Mouse (Mus musculus): ENCODE results near the gene Ppfibp2. TPM values are rescaled to one million over a fixed set of nuclear protein-coding genes. Genes with fewer than 3 reads are reported as not detected.

Gene Ppfibp2
- polyA plus RNA-seq (2012; fragmentation: generic; extraction: Trizol), result 0.60 TPM

DNA sequence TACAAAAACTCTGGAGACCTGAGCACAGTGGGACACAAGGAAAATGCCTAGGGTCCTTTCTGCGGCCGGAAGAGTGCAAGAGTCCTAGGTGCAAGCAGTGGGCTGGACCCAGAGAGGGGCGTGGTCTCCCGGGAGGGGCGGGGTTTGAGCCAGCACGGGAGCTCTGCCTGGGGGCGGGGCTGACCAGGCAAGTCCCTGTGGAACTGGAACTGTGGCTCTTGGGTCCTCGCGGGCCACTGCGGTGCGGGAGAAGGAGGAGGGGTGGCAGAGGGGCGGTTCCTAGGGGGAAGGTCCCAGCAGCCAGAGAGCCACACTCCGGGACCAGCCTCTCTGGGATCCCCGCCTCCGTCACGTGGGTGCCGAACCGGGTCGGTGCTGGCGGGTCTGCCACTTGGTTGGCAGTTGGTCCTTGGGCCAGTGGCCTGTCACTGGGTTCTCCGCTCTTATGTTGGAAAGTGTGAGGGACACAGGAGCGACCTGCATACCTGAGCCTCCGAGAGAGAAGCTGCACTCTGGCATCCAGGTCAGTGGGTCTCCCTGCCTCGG lies at the start of gene Ppfibp2:
Gene Ppfibp2, plus strand, starts transcription at position 351 of the 546 bp plus-strand sequence.
- Histone ChIP-seq H3K36me3 (ENCODE audit: control insufficient read depth, insufficient read depth) (no peaks in the 10 kb centered on the region), H3K4me2 (ENCODE audit: low read depth) (no peak within 1 kb of the TSS), H3ac (ENCODE audit: control insufficient read depth, insufficient read length) (no peak within 1 kb of the TSS), H3K27me3 (ENCODE audit: control insufficient read depth, insufficient read depth, insufficient read length) (no peaks in the 10 kb centered on the region), H3K4me3 (no peak within 1 kb of the TSS), H3K79me2 (ENCODE audit: control insufficient read depth, insufficient read depth) (no peaks in the 10 kb centered on the region)
- TF ChIP-seq MYOG (IDR thresholded peaks at IDR 0.05; ENCODE audit: control insufficient read depth in 1 of 3, insufficient read depth in 1 of 3, insufficient read length in 2 of 3, low read depth in 2 of 3), result no peak
- no peak for TF ChIP-seq MYOD1 (IDR thresholded peaks at IDR 0.05; ENCODE audit: control insufficient read depth in 1 of 3, insufficient read length in 2 of 3, low read depth in 2 of 3)
- no peak for TF ChIP-seq MAX (IDR thresholded peaks at IDR 0.05; ENCODE audit: low read depth)
- no peak for TF ChIP-seq CEBPB (IDR thresholded peaks at IDR 0.05; ENCODE audit: insufficient read depth, poor library complexity, severe bottlenecking)
- TF ChIP-seq USF1 (IDR thresholded peaks at IDR 0.05; ENCODE audit: low read depth), result no peak

DNA sequence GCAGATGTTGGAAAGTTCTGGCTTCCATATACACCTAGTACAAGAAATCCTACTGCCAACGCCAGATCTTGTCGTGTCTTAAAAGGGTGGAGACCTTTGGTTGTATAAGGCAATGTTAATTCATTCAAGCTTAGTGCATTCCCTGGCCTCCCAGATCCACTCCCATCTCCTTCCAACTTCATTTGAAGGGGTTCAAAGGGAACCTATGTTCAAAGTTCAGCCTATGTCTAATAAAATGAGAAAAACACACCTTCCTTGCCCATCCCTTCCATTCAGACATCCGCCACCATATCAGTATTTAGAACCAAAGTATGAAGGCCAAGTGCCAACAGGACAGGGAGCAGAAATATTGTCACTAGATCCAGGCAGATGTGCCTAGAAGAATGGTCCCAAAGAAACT lies 47.1 kb upstream of the Ppfibp2 start:
- Histone ChIP-seq H3ac (ENCODE audit: control insufficient read depth, insufficient read length) (no peak overlapping the region), H3K27me3 (ENCODE audit: control insufficient read depth, insufficient read depth, insufficient read length) (no peaks in the 10 kb centered on the region), H3K4me3 (no peak overlapping the region), H3K79me2 (ENCODE audit: control insufficient read depth, insufficient read depth) (no peaks in the 10 kb centered on the region), H3K4me2 (ENCODE audit: low read depth) (no peak overlapping the region), H3K36me3 (ENCODE audit: control insufficient read depth, insufficient read depth) (no peaks in the 10 kb centered on the region)
- TF ChIP-seq MYOG (IDR thresholded peaks at IDR 0.05; ENCODE audit: control insufficient read depth in 1 of 3, insufficient read depth in 1 of 3, insufficient read length in 2 of 3, low read depth in 2 of 3) (no peak), E2F4 (IDR thresholded peaks at IDR 0.05; ENCODE audit: insufficient read depth) (no peak), SRF (IDR thresholded peaks at IDR 0.05; ENCODE audit: control insufficient read depth, insufficient read length, low read depth) (no peak), USF1 (IDR thresholded peaks at IDR 0.05; ENCODE audit: low read depth) (no peak), POLR2A (IDR thresholded peaks at IDR 0.05; ENCODE audit: insufficient read length, low read depth) (no peak), TCF12 (IDR thresholded peaks at IDR 0.05; ENCODE audit: insufficient read depth, poor library complexity, severe bottlenecking) (no peak), TCF3 (IDR thresholded peaks at IDR 0.05; ENCODE audit: insufficient read length, low read depth) (no peak), MYOD1 (IDR thresholded peaks at IDR 0.05; ENCODE audit: control insufficient read depth in 1 of 3, insufficient read length in 2 of 3, low read depth in 2 of 3) (no peak), MAX (IDR thresholded peaks at IDR 0.05; ENCODE audit: low read depth) (no peak), POLR2AphosphoS2 (IDR thresholded peaks at IDR 0.05; ENCODE audit: insufficient read length, low read depth) (no peak), CEBPB (IDR thresholded peaks at IDR 0.05; ENCODE audit: insufficient read depth, poor library complexity, severe bottlenecking) (no peak), REST (IDR thresholded peaks at IDR 0.05; ENCODE audit: insufficient read depth, insufficient read length) (no peak)

DNA sequence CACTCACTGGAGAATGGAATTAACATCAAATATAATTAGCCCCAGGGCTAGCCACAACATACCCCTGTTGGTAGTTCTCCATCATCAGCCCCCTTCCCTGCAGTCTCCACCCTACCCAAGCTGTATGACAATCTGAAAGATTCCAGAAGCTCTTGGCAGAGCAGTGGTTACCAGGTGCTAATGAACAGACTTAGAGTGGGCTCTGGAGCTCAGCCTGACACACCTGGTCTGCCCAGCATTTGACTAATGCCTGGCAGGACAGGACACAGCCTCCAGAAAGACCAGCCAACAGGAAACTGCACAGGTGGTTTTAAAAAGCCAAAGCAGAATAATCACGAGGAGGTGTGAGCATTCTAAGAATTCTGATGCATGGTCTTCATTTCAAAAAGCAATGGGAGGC lies 41.5 kb upstream of the Ppfibp2 start:
- Histone ChIP-seq H3ac (ENCODE audit: control insufficient read depth, insufficient read length) (no peak overlapping the region), H3K4me3 (no peak overlapping the region), H3K36me3 (ENCODE audit: control insufficient read depth, insufficient read depth) (no peaks in the 10 kb centered on the region), H3K27me3 (ENCODE audit: control insufficient read depth, insufficient read depth, insufficient read length) (no peaks in the 10 kb centered on the region), H3K4me2 (ENCODE audit: low read depth) (no peak overlapping the region), H3K79me2 (ENCODE audit: control insufficient read depth, insufficient read depth) (no peaks in the 10 kb centered on the region)
- TF ChIP-seq SRF (IDR thresholded peaks at IDR 0.05; ENCODE audit: control insufficient read depth, insufficient read length, low read depth) (no peak), POLR2A (IDR thresholded peaks at IDR 0.05; ENCODE audit: insufficient read length, low read depth) (no peak), TCF12 (IDR thresholded peaks at IDR 0.05; ENCODE audit: insufficient read depth, poor library complexity, severe bottlenecking) (no peak), CEBPB (IDR thresholded peaks at IDR 0.05; ENCODE audit: insufficient read depth, poor library complexity, severe bottlenecking) (no peak), REST (IDR thresholded peaks at IDR 0.05; ENCODE audit: insufficient read depth, insufficient read length) (no peak), MYOG (IDR thresholded peaks at IDR 0.05; ENCODE audit: control insufficient read depth in 1 of 3, insufficient read depth in 1 of 3, insufficient read length in 2 of 3, low read depth in 2 of 3) (no peak), E2F4 (IDR thresholded peaks at IDR 0.05; ENCODE audit: insufficient read depth) (no peak), MYOD1 (IDR thresholded peaks at IDR 0.05; ENCODE audit: control insufficient read depth in 1 of 3, insufficient read length in 2 of 3, low read depth in 2 of 3) (no peak), USF1 (IDR thresholded peaks at IDR 0.05; ENCODE audit: low read depth) (no peak), POLR2AphosphoS2 (IDR thresholded peaks at IDR 0.05; ENCODE audit: insufficient read length, low read depth) (no peak), TCF3 (IDR thresholded peaks at IDR 0.05; ENCODE audit: insufficient read length, low read depth) (no peak), MAX (IDR thresholded peaks at IDR 0.05; ENCODE audit: low read depth) (no peak)

DNA sequence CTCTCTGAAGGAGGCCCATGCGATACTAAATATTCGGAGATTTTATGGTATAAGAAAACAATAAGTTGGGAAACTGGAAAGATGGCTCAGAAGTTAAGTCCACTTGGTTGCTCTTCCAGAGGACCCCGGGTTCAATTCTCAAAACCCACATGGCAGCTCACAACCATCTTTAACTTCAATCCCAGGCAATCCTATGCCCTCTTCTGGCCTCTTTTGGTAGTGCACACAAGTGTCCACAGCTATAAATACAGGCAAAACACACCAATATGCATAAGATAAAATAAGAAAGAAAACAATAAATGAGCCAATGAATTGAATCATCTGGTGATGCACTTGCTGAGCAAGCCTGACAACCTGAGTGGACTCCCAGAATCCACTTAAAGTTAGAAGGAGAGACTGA lies 39.1 kb upstream of the Ppfibp2 start:
- H3ac ChIP-seq (ENCODE audit: control insufficient read depth, insufficient read length), result no peak overlapping the region
- no peaks in the 10 kb centered on the region for H3K36me3 ChIP-seq (ENCODE audit: control insufficient read depth, insufficient read depth)
- H3K4me3 ChIP-seq, result no peak overlapping the region
- H3K79me2 ChIP-seq (ENCODE audit: control insufficient read depth, insufficient read depth), result no peaks in the 10 kb centered on the region
- H3K27me3 ChIP-seq (ENCODE audit: control insufficient read depth, insufficient read depth, insufficient read length), result no peaks in the 10 kb centered on the region
- H3K4me2 ChIP-seq (ENCODE audit: low read depth), result no peak overlapping the region
- TF ChIP-seq SRF (IDR thresholded peaks at IDR 0.05; ENCODE audit: control insufficient read depth, insufficient read length, low read depth), result no peak
- no peak for TF ChIP-seq E2F4 (IDR thresholded peaks at IDR 0.05; ENCODE audit: insufficient read depth)
- TF ChIP-seq TCF12 (IDR thresholded peaks at IDR 0.05; ENCODE audit: insufficient read depth, poor library complexity, severe bottlenecking), result no peak
- no peak for TF ChIP-seq MAX (IDR thresholded peaks at IDR 0.05; ENCODE audit: low read depth)
- no peak for TF ChIP-seq REST (IDR thresholded peaks at IDR 0.05; ENCODE audit: insufficient read depth, insufficient read length)
- TF ChIP-seq CEBPB (IDR thresholded peaks at IDR 0.05; ENCODE audit: insufficient read depth, poor library complexity, severe bottlenecking), result no peak
- no peak for TF ChIP-seq MYOD1 (IDR thresholded peaks at IDR 0.05; ENCODE audit: control insufficient read depth in 1 of 3, insufficient read length in 2 of 3, low read depth in 2 of 3)
- no peak for TF ChIP-seq USF1 (IDR thresholded peaks at IDR 0.05; ENCODE audit: low read depth)
- no peak for TF ChIP-seq TCF3 (IDR thresholded peaks at IDR 0.05; ENCODE audit: insufficient read length, low read depth)

DNA sequence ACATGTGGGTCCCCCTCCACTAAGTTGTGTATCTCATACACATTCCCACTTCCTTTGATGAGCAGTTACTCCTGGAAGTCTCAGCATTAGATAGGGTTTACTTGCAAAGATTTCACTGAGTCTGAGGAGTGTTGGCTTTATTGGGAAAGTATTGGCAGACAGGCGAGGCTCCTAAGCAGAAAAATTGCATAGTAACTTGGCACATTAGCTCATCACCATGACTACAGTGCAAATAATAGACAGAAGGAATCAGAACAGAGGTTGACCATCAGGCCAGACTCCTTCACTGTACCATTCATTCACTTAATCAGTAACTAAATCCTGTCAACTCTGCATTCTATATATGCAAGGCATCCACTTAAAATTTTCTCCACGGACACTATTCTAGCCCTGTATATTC lies 34.3 kb upstream of the Ppfibp2 start:
- no peaks in the 10 kb centered on the region for H3K79me2 ChIP-seq (ENCODE audit: control insufficient read depth, insufficient read depth)
- H3K36me3 ChIP-seq (ENCODE audit: control insufficient read depth, insufficient read depth), result no peaks in the 10 kb centered on the region
- H3K27me3 ChIP-seq (ENCODE audit: control insufficient read depth, insufficient read depth, insufficient read length), result no peaks in the 10 kb centered on the region
- no peak for TF ChIP-seq SRF (IDR thresholded peaks at IDR 0.05; ENCODE audit: control insufficient read depth, insufficient read length, low read depth)
- no peak for TF ChIP-seq USF1 (IDR thresholded peaks at IDR 0.05; ENCODE audit: low read depth)
- TF ChIP-seq MYOG (IDR thresholded peaks at IDR 0.05; ENCODE audit: control insufficient read depth in 1 of 3, insufficient read depth in 1 of 3, insufficient read length in 2 of 3, low read depth in 2 of 3), result no peak
- no peak for TF ChIP-seq E2F4 (IDR thresholded peaks at IDR 0.05; ENCODE audit: insufficient read depth)
- no peak for TF ChIP-seq TCF12 (IDR thresholded peaks at IDR 0.05; ENCODE audit: insufficient read depth, poor library complexity, severe bottlenecking)
- TF ChIP-seq MYOD1 (IDR thresholded peaks at IDR 0.05; ENCODE audit: control insufficient read depth in 1 of 3, insufficient read length in 2 of 3, low read depth in 2 of 3), result no peak
- TF ChIP-seq CEBPB (IDR thresholded peaks at IDR 0.05; ENCODE audit: insufficient read depth, poor library complexity, severe bottlenecking), result no peak
- no peak for TF ChIP-seq REST (IDR thresholded peaks at IDR 0.05; ENCODE audit: insufficient read depth, insufficient read length)
- no peak for TF ChIP-seq POLR2A (IDR thresholded peaks at IDR 0.05; ENCODE audit: insufficient read length, low read depth)
- no peak for TF ChIP-seq POLR2AphosphoS2 (IDR thresholded peaks at IDR 0.05; ENCODE audit: insufficient read length, low read depth)
- TF ChIP-seq TCF3 (IDR thresholded peaks at IDR 0.05; ENCODE audit: insufficient read length, low read depth), result no peak
- TF ChIP-seq MAX (IDR thresholded peaks at IDR 0.05; ENCODE audit: low read depth), result no peak
- H3K4me3 ChIP-seq, result no peak overlapping the region
- no peak overlapping the region for H3K4me2 ChIP-seq (ENCODE audit: low read depth)
- no peak overlapping the region for H3ac ChIP-seq (ENCODE audit: control insufficient read depth, insufficient read length)
